Mouse (Mus musculus) small intestine, adult 2 months (tissue): ENCODE measurements around the gene Stk10. TPM values are rescaled to one million over a fixed set of nuclear protein-coding genes. Genes with fewer than 3 reads are reported as not detected.

ENCODE experiments used
- H3K27ac ChIP-seq: fragments of 200-500 bp; 2 replicates; pipeline ENCODE4 v1.5.1; 2012; ENCODE audit warnings: low read depth, low read length, control low read depth, inconsistent platforms; ENCODE audit not compliant: insufficient read depth
- H3K27me3 ChIP-seq: fragments of 200-500 bp; 2 replicates; pipeline ENCODE4 v1.6.1; 2012; ENCODE audit warnings: mild to moderate bottlenecking, moderate library complexity, low read length, inconsistent platforms; ENCODE audit not compliant: control insufficient read depth, insufficient read depth
- H3K36me3 ChIP-seq: fragments of 200-500 bp; 2 replicates; pipeline ENCODE4 v1.6.1; 2012; ENCODE audit warnings: mild to moderate bottlenecking, low read length, control low read depth, inconsistent platforms; ENCODE audit not compliant: control insufficient read depth, insufficient read depth
- H3K4me1 ChIP-seq: fragments of 200-500 bp; 2 replicates; pipeline ENCODE4 v1.6.1; 2012; ENCODE audit warnings: low read length, inconsistent platforms, mixed read lengths; ENCODE audit not compliant: control insufficient read depth, insufficient read depth, insufficient read length
- H3K4me3 ChIP-seq: fragments of 200-500 bp; 2 replicates; pipeline ENCODE4 v1.5.1; 2012; ENCODE audit warnings: low read depth, mild to moderate bottlenecking, control low read depth, inconsistent platforms, low read length, moderate library complexity
- CTCF ChIP-seq: fragments of 200-500 bp; IDR thresholded peaks from 2 replicates; pipeline ENCODE4 v1.5.1; 2012; ENCODE audit warnings: low read depth, mild to moderate bottlenecking, control low read depth, inconsistent platforms, low read length, moderate library complexity, mixed read lengths; ENCODE audit not compliant: insufficient replicate concordance, insufficient read length; ENCODE audit errors: extremely low read depth
- POLR2A ChIP-seq: fragments of 200-500 bp; IDR thresholded peaks from 2 replicates; pipeline ENCODE4 v1.6.1; 2012; ENCODE audit warnings: low read depth, mild to moderate bottlenecking, control low read depth, inconsistent platforms, low read length, moderate library complexity
- WGBS: fragments of 180-500 bp; shearing (Covaris S2); methylation state at CpG from one replicate; pipeline ENCODE4 v1.1.7; 2018; 5-methylcytosine and 5-hydroxymethylcytosine counted together
- polyA plus RNA-seq: library from polyadenylated mRNA; depleted of rRNA; stranded (reverse); fragments of >200 nt; gene quantifications from 2 replicates; pipeline ENCODE4 v1.2.3, GENCODE M21; 2012

The Stk10 gene
- polyA plus RNA-seq, 1 experiment = 49.4 TPM

GRCm38 (mm10) chr11:32623912-32624311 lies 90.8 kb downstream of the Stk10 start:
- Histone ChIP-seq H3K27ac (no peak overlapping the region), H3K4me1 (peaks cover 10% of the 10 kb centered on the region), H3K4me3 (no peak overlapping the region), H3K36me3 (peaks cover 4% of the 10 kb centered on the region; the same call in 1 of the 2 replicates), H3K27me3 (no peaks in the 10 kb centered on the region)
- TF ChIP-seq POLR2A (no peak), CTCF (no peak)
- 98% methylated on average over 6 of the region's 6 CpGs for WGBS

DNA sequence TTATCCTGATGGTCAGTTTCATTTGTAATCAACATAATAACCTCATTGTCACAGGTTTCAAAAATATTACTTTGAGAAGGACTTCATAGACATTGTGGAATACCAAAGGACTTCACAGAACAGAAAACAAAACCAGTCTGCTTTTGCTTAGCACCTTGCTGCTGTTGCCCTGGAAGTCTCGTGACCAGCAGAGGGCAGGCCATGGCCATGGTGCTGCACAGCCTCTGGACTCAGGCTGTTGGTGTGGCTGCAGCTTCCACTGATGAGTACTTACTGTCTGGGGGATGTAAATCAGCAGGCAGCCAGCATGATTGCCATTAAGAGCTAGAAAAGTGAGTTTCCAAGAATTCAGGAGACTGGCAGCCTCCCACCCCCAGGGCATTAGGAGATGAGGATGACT lies 92.6 kb downstream of the Stk10 start:
- no peak overlapping the region for H3K27ac ChIP-seq
- H3K36me3 ChIP-seq = peaks cover 4% of the 10 kb centered on the region; the same call in 1 of the 2 replicates
- peaks cover 5% of the 10 kb centered on the region; the same call in 1 of the 2 replicates for H3K4me1 ChIP-seq
- WGBS = 32% methylated on average over 1 of the region's 1 CpGs
- no peak overlapping the region for H3K4me3 ChIP-seq
- H3K27me3 ChIP-seq = no peaks in the 10 kb centered on the region
- TF ChIP-seq POLR2A (no peak), CTCF (peak; percentile 77; the same call in 1 of the 2 replicates)

- Histone ChIP-seq H3K27ac (no peak overlapping the region), H3K27me3 (no peaks in the 10 kb centered on the region), H3K4me1 (peaks cover 5% of the 10 kb centered on the region; the same call in 1 of the 2 replicates), H3K4me3 (no peak overlapping the region), H3K36me3 (peaks cover 4% of the 10 kb centered on the region; the same call in 1 of the 2 replicates)
- TF ChIP-seq CTCF (no peak), POLR2A (no peak)
- 77% methylated on average over 6 of the region's 6 CpGs for WGBS
Observed at GRCm38 (mm10) chr11:32626079-32626478, 93.0 kb downstream of the Stk10 start.

GRCm38 (mm10) chr11:32627900-32628299 lies 94.8 kb downstream of the Stk10 start:
- TF ChIP-seq CTCF (no peak), POLR2A (no peak)
- no peak overlapping the region for H3K27ac ChIP-seq
- WGBS = 76% methylated on average over 6 of the region's 6 CpGs
- no peaks in the 10 kb centered on the region for H3K27me3 ChIP-seq
- H3K4me1 ChIP-seq = no peaks in the 10 kb centered on the region
- no peak overlapping the region for H3K4me3 ChIP-seq
- H3K36me3 ChIP-seq = no peaks in the 10 kb centered on the region

GRCm38 (mm10) chr11:32629713-32630211 lies 96.7 kb downstream of the Stk10 start:
- Histone ChIP-seq H3K4me3 (no peak overlapping the region), H3K27me3 (no peaks in the 10 kb centered on the region), H3K4me1 (peaks cover 3% of the 10 kb centered on the region; the same call in 1 of the 2 replicates), H3K36me3 (no peaks in the 10 kb centered on the region), H3K27ac (no peak overlapping the region)
- TF ChIP-seq CTCF = no peak
- WGBS = 72% methylated on average over 4 of the region's 4 CpGs

GRCm38 (mm10) chr11:32632671-32633070 lies 99.6 kb downstream of the Stk10 start:
- Histone ChIP-seq H3K36me3 (no peaks in the 10 kb centered on the region), H3K4me1 (peaks cover 3% of the 10 kb centered on the region; the same call in 1 of the 2 replicates), H3K27ac (no peak overlapping the region), H3K27me3 (no peaks in the 10 kb centered on the region), H3K4me3 (no peak overlapping the region)
- no peak for TF ChIP-seq POLR2A
- no peak for TF ChIP-seq CTCF
- WGBS = 96% methylated on average over 5 of the region's 5 CpGs

DNA sequence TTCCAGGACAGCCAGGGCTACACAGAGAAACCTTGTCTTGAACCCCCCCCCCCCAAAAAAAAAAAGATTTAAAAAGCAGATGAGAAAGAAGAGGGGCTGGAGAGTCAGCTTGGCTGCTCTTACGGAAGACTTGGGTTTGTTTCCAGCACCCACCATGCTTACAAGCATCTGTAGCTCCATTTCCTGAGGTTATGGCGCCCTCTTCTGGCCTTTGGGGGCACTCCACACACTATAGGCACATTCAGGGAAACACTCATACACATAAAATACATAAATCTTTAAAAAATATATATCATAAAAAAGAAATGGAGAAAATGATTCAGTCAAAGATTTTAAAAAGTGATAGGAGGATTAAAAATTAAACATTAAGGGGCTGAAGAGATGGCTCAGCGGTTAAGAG lies 100.4 kb downstream of the Stk10 start:
- H3K36me3 ChIP-seq = no peaks in the 10 kb centered on the region
- TF ChIP-seq CTCF (peak; percentile 27; the same call in 1 of the 2 replicates), POLR2A (no peak)
- no peak overlapping the region for H3K27ac ChIP-seq
- H3K4me1 ChIP-seq = peaks cover 3% of the 10 kb centered on the region; the same call in 1 of the 2 replicates
- H3K4me3 ChIP-seq = no peak overlapping the region
- H3K27me3 ChIP-seq = no peaks in the 10 kb centered on the region
- WGBS = 74% methylated on average over 3 of the region's 3 CpGs

DNA sequence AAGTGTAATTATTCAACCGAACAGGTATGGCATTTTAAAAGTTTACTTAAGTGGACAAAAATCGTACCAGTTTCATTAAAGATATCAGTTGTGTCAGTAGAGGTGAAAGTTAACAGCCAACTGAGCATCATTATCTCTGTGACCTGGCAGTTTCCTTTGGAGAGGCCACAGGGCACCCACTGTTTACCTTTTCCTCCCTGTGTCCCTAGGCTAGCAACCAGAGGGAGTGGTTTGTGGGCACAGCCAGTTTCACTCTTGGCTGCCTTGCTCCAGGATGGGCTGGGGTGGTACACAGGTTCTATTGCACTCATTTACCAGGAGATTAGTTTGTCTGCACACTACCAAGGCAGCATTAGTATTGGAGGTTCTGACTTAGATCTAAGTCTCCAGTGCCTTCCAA lies 101.0 kb downstream of the Stk10 start:
- H3K4me1 ChIP-seq = peaks cover 3% of the 10 kb centered on the region; the same call in 1 of the 2 replicates
- TF ChIP-seq POLR2A (no peak), CTCF (no peak)
- H3K36me3 ChIP-seq = no peaks in the 10 kb centered on the region
- no peaks in the 10 kb centered on the region for H3K27me3 ChIP-seq
- 27% methylated on average over 2 of the region's 2 CpGs for WGBS
- no peak overlapping the region for H3K4me3 ChIP-seq
- no peak overlapping the region for H3K27ac ChIP-seq
